Mouse (Mus musculus): ENCODE measurements around the gene Exoc6. TPM values are rescaled to one million over a fixed set of nuclear protein-coding genes. Genes with fewer than 3 reads are reported as not detected.

Exoc6 gene
- polyA plus RNA-seq, 1 experiment from 2014 or later = 9.7 TPM

GRCm38 (mm10) chr19:37601968-37602848 is 52.0 kb downstream of the Exoc6 start:
- Histone ChIP-seq H3K9ac (no peak overlapping the region), H3K9me3 (no peaks in the 10 kb centered on the region), H3K4me1 (peaks cover 4% of the 10 kb centered on the region; the same call in 1 of the 2 replicates), H3K4me3 (replicated peaks) (no peak overlapping the region), H3K36me3 (replicated peaks) (no peaks in the 10 kb centered on the region), H3K4me2 (peak overlapping the region; percentile 30), H3K27me3 (no peaks in the 10 kb centered on the region), H3K27ac (no peak overlapping the region)
- WGBS = 37% methylated on average over 22 of the region's 22 CpGs
- no peak for ATAC-seq (ENCODE audit: low FRiP score)

GRCm38 (mm10) chr19:37609991-37610390 is 59.8 kb downstream of the Exoc6 start:
- no peaks in the 10 kb centered on the region for H3K9me3 ChIP-seq
- H3K27me3 ChIP-seq = no peaks in the 10 kb centered on the region
- ATAC-seq (ENCODE audit: low FRiP score) = no peak
- no peaks in the 10 kb centered on the region; the same call in 1 of the 2 replicates for H3K4me1 ChIP-seq
- no peak overlapping the region for H3K4me3 ChIP-seq (replicated peaks)
- no peak overlapping the region for H3K9ac ChIP-seq
- no peak overlapping the region for H3K4me2 ChIP-seq
- no peak overlapping the region for H3K27ac ChIP-seq
- 72% methylated on average over 7 of the region's 7 CpGs for WGBS
- no peaks in the 10 kb centered on the region for H3K36me3 ChIP-seq (replicated peaks)

- Histone ChIP-seq H3K9me3 (no peaks in the 10 kb centered on the region), H3K4me1 (no peaks in the 10 kb centered on the region; the same call in 1 of the 2 replicates), H3K27ac (no peak overlapping the region), H3K27me3 (no peaks in the 10 kb centered on the region), H3K4me2 (no peak overlapping the region), H3K9ac (no peak overlapping the region), H3K36me3 (replicated peaks) (no peaks in the 10 kb centered on the region; the same call in 1 of the 2 replicates), H3K4me3 (replicated peaks) (no peak overlapping the region)
- ATAC-seq (ENCODE audit: low FRiP score) = no peak
- 80% methylated on average over 7 of the region's 7 CpGs for WGBS
Observed at GRCm38 (mm10) chr19:37612893-37613292, 62.7 kb downstream of the Exoc6 start.

GRCm38 (mm10) chr19:37615039-37615630 is 64.9 kb downstream of the Exoc6 start:
- H3K36me3 ChIP-seq (replicated peaks) = no peaks in the 10 kb centered on the region; the same call in 1 of the 2 replicates
- no peak overlapping the region for H3K4me2 ChIP-seq
- H3K4me3 ChIP-seq (replicated peaks) = no peak overlapping the region
- ATAC-seq (ENCODE audit: low FRiP score) = no peak
- no peaks in the 10 kb centered on the region for H3K27me3 ChIP-seq
- H3K4me1 ChIP-seq = no peaks in the 10 kb centered on the region; the same call in 1 of the 2 replicates
- 73% methylated on average over 4 of the region's 4 CpGs for WGBS
- H3K9me3 ChIP-seq = no peaks in the 10 kb centered on the region
- no peak overlapping the region for H3K9ac ChIP-seq
- no peak overlapping the region for H3K27ac ChIP-seq

GRCm38 (mm10) chr19:37647994-37648393 is 97.8 kb downstream of the Exoc6 start:
- Histone ChIP-seq H3K27ac (no peak overlapping the region), H3K4me2 (no peak overlapping the region), H3K9ac (no peak overlapping the region), H3K27me3 (0 out of 2 replicates have a peak, but pooled peaks cover 3% of the 10 kb centered on the region), H3K9me3 (no peaks in the 10 kb centered on the region), H3K36me3 (replicated peaks) (no peaks in the 10 kb centered on the region), H3K4me1 (peaks cover 4% of the 10 kb centered on the region; the same call in 1 of the 2 replicates), H3K4me3 (replicated peaks) (no peak overlapping the region)
- 49% methylated on average over 2 of the region's 2 CpGs for WGBS
- no peak for ATAC-seq (ENCODE audit: low FRiP score)

- H3K4me1 ChIP-seq = peaks cover 11% of the 10 kb centered on the region; the same call in 1 of the 2 replicates
- H3K36me3 ChIP-seq (replicated peaks) = no peaks in the 10 kb centered on the region
- H3K4me2 ChIP-seq = no peak overlapping the region
- WGBS = 67% methylated on average over 2 of the region's 2 CpGs
- H3K27me3 ChIP-seq = peaks cover 14% of the 10 kb centered on the region
- no peaks in the 10 kb centered on the region for H3K9me3 ChIP-seq
- no peak for ATAC-seq (ENCODE audit: low FRiP score)
- H3K9ac ChIP-seq = no peak overlapping the region
- H3K4me3 ChIP-seq (replicated peaks) = no peak overlapping the region
- H3K27ac ChIP-seq = no peak overlapping the region
Observed at GRCm38 (mm10) chr19:37650526-37650925, 100.3 kb downstream of the Exoc6 start.

- WGBS = 15% methylated on average over 5 of the region's 5 CpGs
- H3K4me1 ChIP-seq = peaks cover 22% of the 10 kb centered on the region
- no peak overlapping the region for H3K4me3 ChIP-seq (replicated peaks)
- no peak for ATAC-seq (ENCODE audit: low FRiP score)
- H3K27ac ChIP-seq = no peak overlapping the region
- H3K27me3 ChIP-seq = peaks cover 20% of the 10 kb centered on the region
- no peak overlapping the region for H3K9ac ChIP-seq
- no peaks in the 10 kb centered on the region for H3K36me3 ChIP-seq (replicated peaks)
- H3K9me3 ChIP-seq = no peaks in the 10 kb centered on the region
- H3K4me2 ChIP-seq = no peak overlapping the region
Observed at GRCm38 (mm10) chr19:37654012-37654411, 103.8 kb downstream of the Exoc6 start.

- 0 out of 2 replicates have a peak, but pooled peaks have one; percentile 44 for ATAC-seq (ENCODE audit: low FRiP score)
- 2% methylated on average over 9 of the region's 9 CpGs for WGBS
- H3K4me1 ChIP-seq = peaks cover 22% of the 10 kb centered on the region
Observed at GRCm38 (mm10) chr19:37656441-37656840, 106.2 kb downstream of the Exoc6 start.

GRCm38 (mm10) chr19:37665256-37665655 is 115.0 kb downstream of the Exoc6 start:
- no peaks in the 10 kb centered on the region for H3K4me1 ChIP-seq
- no peak overlapping the region for H3K4me3 ChIP-seq (replicated peaks)
- H3K36me3 ChIP-seq (replicated peaks) = no peaks in the 10 kb centered on the region
- WGBS = 68% methylated on average over 6 of the region's 6 CpGs
- H3K27ac ChIP-seq = no peak overlapping the region
- no peaks in the 10 kb centered on the region for H3K27me3 ChIP-seq
- ATAC-seq (ENCODE audit: low FRiP score) = no peak
- no peaks in the 10 kb centered on the region for H3K9me3 ChIP-seq
- no peak overlapping the region for H3K4me2 ChIP-seq
- no peak overlapping the region for H3K9ac ChIP-seq

More at GRCm38 (mm10) chr19:37656441-37656840, 106.2 kb downstream of the Exoc6 start:
- Histone ChIP-seq H3K36me3 (replicated peaks) (no peaks in the 10 kb centered on the region), H3K27me3 (peaks cover 17% of the 10 kb centered on the region), H3K9me3 (no peaks in the 10 kb centered on the region), H3K27ac (no peak overlapping the region), H3K9ac (no peak overlapping the region), H3K4me2 (no peak overlapping the region), H3K4me3 (replicated peaks) (no peak overlapping the region)

GRCm38 (mm10) chr19:37667855-37668594 is 117.8 kb downstream of the Exoc6 start:
- Histone ChIP-seq H3K9me3 (no peaks in the 10 kb centered on the region), H3K4me2 (no peak overlapping the region), H3K36me3 (replicated peaks) (no peaks in the 10 kb centered on the region), H3K9ac (no peak overlapping the region), H3K4me1 (peaks cover 4% of the 10 kb centered on the region), H3K4me3 (replicated peaks) (no peak overlapping the region), H3K27me3 (no peaks in the 10 kb centered on the region), H3K27ac (no peak overlapping the region)
- ATAC-seq (ENCODE audit: low FRiP score) = no peak
- 79% methylated on average over 13 of the region's 13 CpGs for WGBS

- Histone ChIP-seq H3K9me3 (no peaks in the 10 kb centered on the region), H3K36me3 (replicated peaks) (no peaks in the 10 kb centered on the region), H3K9ac (no peak overlapping the region), H3K4me2 (no peak overlapping the region), H3K27me3 (no peaks in the 10 kb centered on the region), H3K27ac (no peak overlapping the region), H3K4me1 (peaks cover 4% of the 10 kb centered on the region), H3K4me3 (replicated peaks) (no peak overlapping the region)
- ATAC-seq (ENCODE audit: low FRiP score) = no peak
- WGBS = 91% methylated on average over 5 of the region's 5 CpGs
Observed at GRCm38 (mm10) chr19:37668657-37669056, 118.4 kb downstream of the Exoc6 start.

- H3K27me3 ChIP-seq = no peaks in the 10 kb centered on the region
- ATAC-seq (ENCODE audit: low FRiP score) = no peak
- no peak overlapping the region for H3K27ac ChIP-seq
- no peak overlapping the region for H3K4me3 ChIP-seq (replicated peaks)
- H3K4me1 ChIP-seq = peaks cover 4% of the 10 kb centered on the region
- no peak overlapping the region for H3K9ac ChIP-seq
- H3K36me3 ChIP-seq (replicated peaks) = no peaks in the 10 kb centered on the region
- 79% methylated on average over 5 of the region's 5 CpGs for WGBS
- no peaks in the 10 kb centered on the region for H3K9me3 ChIP-seq
- no peak overlapping the region for H3K4me2 ChIP-seq
Observed at GRCm38 (mm10) chr19:37669486-37669885, 119.3 kb downstream of the Exoc6 start.
